Mouse (Mus musculus) erythroid progenitor cell, adult 5-6 weeks (primary cell): ENCODE results near the gene Ptpn13. TPM values are rescaled to one million over a fixed set of nuclear protein-coding genes. Genes with fewer than 3 reads are reported as not detected.

Experiments
- ATAC-seq: replicated peaks from 2 replicates; pipeline ENCODE4 v1.8.0; 2016; ENCODE audit warnings: moderate number of reproducible peaks, mild to moderate bottlenecking, moderate TSS enrichment, inconsistent platforms; ENCODE audit not compliant: poor library complexity, low FRiP score, severe bottlenecking
- total RNA-seq, 2 experiments: library from RNA; stranded (forward) in 1 of 2; stranded (reverse) in 1 of 2; fragments of 150-400 nt in 1 of 2; fragments of 186-747, 209-891 nt in 1 of 2; gene quantifications; 2 replicates each; pipeline versions ENCODE4 v1.2.3 to v1.2.4; 2015 to 2017; ENCODE audit warnings: low replicate concordance in 2 of 2

Gene Ptpn13
- total RNA-seq, 2 experiments from 2014 or later, result 1.4 to 1.7 TPM

GRCm38 (mm10) chr5:103501839-103502238 is 76.8 kb downstream of the Ptpn13 start:
- no peak for ATAC-seq

- no peak for ATAC-seq
Measured at GRCm38 (mm10) chr5:103513162-103513561, 88.2 kb downstream of the Ptpn13 start.

- no peak for ATAC-seq
Measured at GRCm38 (mm10) chr5:103514441-103514840, 89.4 kb downstream of the Ptpn13 start.

GRCm38 (mm10) chr5:103515876-103516275 is 90.9 kb downstream of the Ptpn13 start:
- ATAC-seq, result no peak

- no peak for ATAC-seq
Measured at GRCm38 (mm10) chr5:103516555-103516954, 91.6 kb downstream of the Ptpn13 start.

GRCm38 (mm10) chr5:103517641-103518040 is 92.6 kb downstream of the Ptpn13 start:
- ATAC-seq, result no peak

GRCm38 (mm10) chr5:103518797-103519468 is 93.9 kb downstream of the Ptpn13 start:
- ATAC-seq, result no peak

- no peak for ATAC-seq
Measured at GRCm38 (mm10) chr5:103522371-103522770, 97.4 kb downstream of the Ptpn13 start.

GRCm38 (mm10) chr5:103526668-103527436 is 101.9 kb downstream of the Ptpn13 start:
- ATAC-seq, result no peak

GRCm38 (mm10) chr5:103527437-103527718 is 102.4 kb downstream of the Ptpn13 start:
- ATAC-seq, result no peak

GRCm38 (mm10) chr5:103530214-103530613 is 105.2 kb downstream of the Ptpn13 start:
- ATAC-seq, result no peak

GRCm38 (mm10) chr5:103532841-103533390 is 107.9 kb downstream of the Ptpn13 start:
- no peak for ATAC-seq

GRCm38 (mm10) chr5:103534454-103534853 is 109.5 kb downstream of the Ptpn13 start:
- no peak for ATAC-seq

- no peak for ATAC-seq
Measured at GRCm38 (mm10) chr5:103537429-103537828, 112.4 kb downstream of the Ptpn13 start.

- no peak for ATAC-seq
Measured at GRCm38 (mm10) chr5:103540612-103541011, 115.6 kb downstream of the Ptpn13 start.

GRCm38 (mm10) chr5:103541136-103541535 is 116.1 kb downstream of the Ptpn13 start:
- no peak for ATAC-seq

GRCm38 (mm10) chr5:103541542-103541941 is 116.5 kb downstream of the Ptpn13 start:
- ATAC-seq, result no peak

- no peak for ATAC-seq
Measured at GRCm38 (mm10) chr5:103545381-103546000, 120.5 kb downstream of the Ptpn13 start.

- ATAC-seq, result no peak
Measured at GRCm38 (mm10) chr5:103554769-103555168, 129.8 kb downstream of the Ptpn13 start.

GRCm38 (mm10) chr5:103560546-103560945 is 135.6 kb downstream of the Ptpn13 start:
- no peak for ATAC-seq

GRCm38 (mm10) chr5:103568034-103568433 is 143.0 kb downstream of the Ptpn13 start:
- no peak for ATAC-seq
